Mouse (Mus musculus): Measurements from ENCODE around the gene Spaca9. TPM values are rescaled to one million over a fixed set of nuclear protein-coding genes. Genes with fewer than 3 reads are reported as not detected.
A peak's percentile ranks its signal among the peaks of the same experiment; 100 is the strongest.

The Spaca9 gene
- polyA plus RNA-seq, 1 experiment from 2014 or later, result 3.0 TPM

GRCm38 (mm10) chr2:28662891-28663290 lies 36.6 kb downstream of the Spaca9 start:
- no peaks in the 10 kb centered on the region for H3K27me3 ChIP-seq
- peaks cover 99% of the 10 kb centered on the region for H3K36me3 ChIP-seq
- ATAC-seq (replicated peaks; ENCODE audit: low FRiP score), result no peak
- H3K4me1 ChIP-seq, result no peaks in the 10 kb centered on the region
- no peak overlapping the region for H3K4me3 ChIP-seq (replicated peaks)
- no peak overlapping the region for H3K27ac ChIP-seq
- WGBS, result 91% methylated on average over 3 of the region's 3 CpGs
- H3K4me2 ChIP-seq, result no peak overlapping the region
- H3K9me3 ChIP-seq (replicated peaks), result no peaks in the 10 kb centered on the region
- no peak overlapping the region for H3K9ac ChIP-seq

- H3K4me2 ChIP-seq, result no peak overlapping the region
- H3K4me1 ChIP-seq, result no peaks in the 10 kb centered on the region
- no peak overlapping the region for H3K9ac ChIP-seq
- H3K27ac ChIP-seq, result no peak overlapping the region
- no peak for ATAC-seq (replicated peaks; ENCODE audit: low FRiP score)
- H3K4me3 ChIP-seq (replicated peaks), result no peak overlapping the region
- 75% methylated on average over 8 of the region's 8 CpGs for WGBS
- H3K27me3 ChIP-seq, result no peaks in the 10 kb centered on the region
- H3K36me3 ChIP-seq, result peaks cover 64% of the 10 kb centered on the region
- no peaks in the 10 kb centered on the region for H3K9me3 ChIP-seq (replicated peaks)
These were observed 43.3 kb downstream of the Spaca9 start for GRCm38 (mm10) chr2:28656216-28656615.

GRCm38 (mm10) chr2:28654295-28654694 lies 45.2 kb downstream of the Spaca9 start:
- Histone ChIP-seq H3K27me3 (no peaks in the 10 kb centered on the region), H3K4me1 (no peaks in the 10 kb centered on the region), H3K4me3 (replicated peaks) (no peak overlapping the region), H3K9ac (no peak overlapping the region), H3K4me2 (no peak overlapping the region), H3K27ac (no peak overlapping the region), H3K36me3 (peaks cover 45% of the 10 kb centered on the region), H3K9me3 (replicated peaks) (no peaks in the 10 kb centered on the region)
- no peak for ATAC-seq (replicated peaks; ENCODE audit: low FRiP score)
- 71% methylated on average over 2 of the region's 2 CpGs for WGBS

GRCm38 (mm10) chr2:28653351-28653750 lies 46.2 kb downstream of the Spaca9 start:
- WGBS, result 95% methylated on average over 7 of the region's 7 CpGs
- Histone ChIP-seq H3K36me3 (peaks cover 35% of the 10 kb centered on the region), H3K27me3 (no peaks in the 10 kb centered on the region), H3K27ac (no peak overlapping the region), H3K4me1 (no peaks in the 10 kb centered on the region), H3K9me3 (replicated peaks) (no peaks in the 10 kb centered on the region), H3K9ac (no peak overlapping the region), H3K4me2 (no peak overlapping the region), H3K4me3 (replicated peaks) (no peak overlapping the region)
- no peak for ATAC-seq (replicated peaks; ENCODE audit: low FRiP score)

- H3K4me1 ChIP-seq, result no peaks in the 10 kb centered on the region
- H3K9ac ChIP-seq, result no peak overlapping the region
- no peaks in the 10 kb centered on the region for H3K9me3 ChIP-seq (replicated peaks)
- ATAC-seq (replicated peaks; ENCODE audit: low FRiP score), result no peak
- no peak overlapping the region for H3K4me3 ChIP-seq (replicated peaks)
- H3K4me2 ChIP-seq, result no peak overlapping the region
- H3K27me3 ChIP-seq, result no peaks in the 10 kb centered on the region
- no peak overlapping the region for H3K27ac ChIP-seq
- peaks cover 15% of the 10 kb centered on the region for H3K36me3 ChIP-seq
These were observed 49.0 kb downstream of the Spaca9 start for GRCm38 (mm10) chr2:28650526-28650925.

GRCm38 (mm10) chr2:28643081-28643480 lies 56.4 kb downstream of the Spaca9 start:
- H3K9ac ChIP-seq, result no peak overlapping the region
- no peak overlapping the region for H3K27ac ChIP-seq
- H3K4me2 ChIP-seq, result 0 out of 2 replicates have a peak overlapping the region, but pooled peaks have one; percentile 78
- 84% methylated on average over 3 of the region's 3 CpGs for WGBS
- H3K36me3 ChIP-seq, result no peaks in the 10 kb centered on the region
- H3K9me3 ChIP-seq (replicated peaks), result no peaks in the 10 kb centered on the region
- H3K27me3 ChIP-seq, result no peaks in the 10 kb centered on the region
- no peak for ATAC-seq (replicated peaks; ENCODE audit: low FRiP score)
- peaks cover 35% of the 10 kb centered on the region for H3K4me1 ChIP-seq
- H3K4me3 ChIP-seq (replicated peaks), result no peak overlapping the region

Small RNAs within 50 kb of the gene (microRNA-seq; reads per million reads assigned to microRNA genes)
- gene Mir3088, result 1.9 reads per million, percentile 9 among the genes with 10 or more reads in this experiment

Other genes with a start within 250 kb of the Spaca9 start
- 0.52 TPM in 1 of 2 replicates, not detected in the other for gene 1700007K13Rik, start 233.4 kb downstream of the Spaca9 start, polyA plus RNA-seq (2015; fragmentation: Nextera tagmentation; extraction: Ambion mirVana)
- 62.0 and 64.0 TPM in 2 replicates for gene Mrps2, start 231.7 kb downstream of the Spaca9 start, polyA plus RNA-seq (2015; fragmentation: Nextera tagmentation; extraction: Ambion mirVana)
- gene Gbgt1, start 202.8 kb downstream of the Spaca9 start, polyA plus RNA-seq (2015; fragmentation: Nextera tagmentation; extraction: Ambion mirVana), result 5.8 and 6.5 TPM in 2 replicates
- 10.6 and 12.6 TPM in 2 replicates for gene Gm10134, start 193.6 kb downstream of the Spaca9 start, polyA plus RNA-seq (2015; fragmentation: Nextera tagmentation; extraction: Ambion mirVana)
- 22.6 and 30.5 TPM in 2 replicates for gene Ralgds, start 186.6 kb downstream of the Spaca9 start, polyA plus RNA-seq (2015; fragmentation: Nextera tagmentation; extraction: Ambion mirVana)
- gene Cel, start 136.3 kb downstream of the Spaca9 start, polyA plus RNA-seq (2015; fragmentation: Nextera tagmentation; extraction: Ambion mirVana), result 0.34 TPM in 1 of 2 replicates, not detected in the other
- gene Gtf3c5, start 116.0 kb downstream of the Spaca9 start, polyA plus RNA-seq (2015; fragmentation: Nextera tagmentation; extraction: Ambion mirVana), result 44.3 and 48.8 TPM in 2 replicates
- gene Gfi1b, start 77.7 kb downstream of the Spaca9 start, polyA plus RNA-seq (2015; fragmentation: Nextera tagmentation; extraction: Ambion mirVana), result 0.69 and 1.1 TPM in 2 replicates
- 18.4 and 22.9 TPM in 2 replicates for gene Tsc1, start 58.5 kb downstream of the Spaca9 start, polyA plus RNA-seq (2015; fragmentation: Nextera tagmentation; extraction: Ambion mirVana)
- 0.99 and 1.0 TPM in 2 replicates for gene Ak8, start 437 bp upstream of the Spaca9 start, polyA plus RNA-seq (2015; fragmentation: Nextera tagmentation; extraction: Ambion mirVana)
- gene Gtf3c4, start 140.6 kb upstream of the Spaca9 start, polyA plus RNA-seq (2015; fragmentation: Nextera tagmentation; extraction: Ambion mirVana), result 15.5 and 16.5 TPM in 2 replicates
- gene Ddx31, start 140.7 kb upstream of the Spaca9 start, polyA plus RNA-seq (2015; fragmentation: Nextera tagmentation; extraction: Ambion mirVana), result 14.9 and 15.6 TPM in 2 replicates
- gene Barhl1, start 216.9 kb upstream of the Spaca9 start, polyA plus RNA-seq (2015; fragmentation: Nextera tagmentation; extraction: Ambion mirVana), result not detected in 2 replicates

Measured in kidney, embryonic 15.5 days (tissue).